Mouse (Mus musculus) limb, embryonic 10.5 days (tissue): ENCODE results near the gene Smg7. TPM values are rescaled to one million over a fixed set of nuclear protein-coding genes. Genes with fewer than 3 reads are reported as not detected.

Experiments used
- DNase-seq: peaks from one replicate; pipeline ENCODE4 v3.0.0-alpha.2; 2017; ENCODE audit warnings: low spot score
- H3K27ac ChIP-seq: fragments of 300-500 bp; sonication (generic); 2 replicates; pipeline ENCODE4 v1.5.1; 2016; ENCODE audit warnings: mild to moderate bottlenecking
- H3K27me3 ChIP-seq: fragments of 300-500 bp; sonication (generic); 2 replicates; pipeline ENCODE4 v1.6.1; 2016; ENCODE audit warnings: low read depth, mild to moderate bottlenecking; ENCODE audit not compliant: poor library complexity, severe bottlenecking
- H3K36me3 ChIP-seq: fragments of 300-500 bp; sonication (generic); 2 replicates; pipeline ENCODE4 v1.6.1; 2016; ENCODE audit warnings: mild to moderate bottlenecking, moderate library complexity
- H3K4me1 ChIP-seq: fragments of 300-500 bp; sonication (generic); 2 replicates; pipeline ENCODE4 v1.6.1; 2016
- H3K4me3 ChIP-seq: fragments of 300-500 bp; sonication (generic); 2 replicates; pipeline ENCODE4 v1.5.1; 2016; ENCODE audit warnings: mild to moderate bottlenecking, moderate library complexity
- H3K9me3 ChIP-seq: fragments of 300-500 bp; sonication (generic); replicated peaks from 2 replicates; pipeline ENCODE4 v1.6.1; 2016; ENCODE audit warnings: mild to moderate bottlenecking
- WGBS: fragments of 180-500 bp; shearing (Covaris S2); methylation state at CpG from one replicate; pipeline ENCODE4 v1.1.7; 2016; 5-methylcytosine and 5-hydroxymethylcytosine counted together
- polyA plus RNA-seq: library from polyadenylated mRNA; unstranded; fragments of >200 nt; fragmentation: Nextera tagmentation; extraction: Ambion mirVana; gene quantifications from 2 replicates; pipeline ENCODE4 v1.2.1, GENCODE M21; 2016

Gene Smg7
- polyA plus RNA-seq: 37.0 and 38.8 TPM in 2 replicates

GRCm38 (mm10) chr1:152901765-152902664 lies at the start of gene Smg7:
Gene Smg7 (minus strand): TSS chr1:152902646.
- peaks cover 24% of the 10 kb centered on the region for H3K4me1 ChIP-seq
- under 1% methylated on average over 92 of the region's 93 CpGs for WGBS
- no peaks in the 10 kb centered on the region for H3K27me3 ChIP-seq
- peak; percentile 82 for DNase-seq
- H3K27ac ChIP-seq: peak within 1 kb of the TSS; percentile 99
- H3K9me3 ChIP-seq: no peaks in the 10 kb centered on the region
- H3K36me3 ChIP-seq: peaks cover 19% of the 10 kb centered on the region
- H3K4me3 ChIP-seq: peak within 1 kb of the TSS; percentile 96

- DNase-seq: no peak
- H3K4me3 ChIP-seq: no peak overlapping the region
- no peaks in the 10 kb centered on the region for H3K36me3 ChIP-seq
- no peak overlapping the region for H3K27ac ChIP-seq
- WGBS: 50% methylated on average over 4 of the region's 4 CpGs
- H3K4me1 ChIP-seq: no peaks in the 10 kb centered on the region
- no peaks in the 10 kb centered on the region for H3K9me3 ChIP-seq
- 0 out of 2 replicates have a peak, but pooled peaks cover 4% of the 10 kb centered on the region for H3K27me3 ChIP-seq
Measured at GRCm38 (mm10) chr1:152942977-152943376, 40.5 kb upstream of the Smg7 start.

- no peaks in the 10 kb centered on the region for H3K36me3 ChIP-seq
- no peak for DNase-seq
- H3K4me3 ChIP-seq: no peak overlapping the region
- no peak overlapping the region for H3K27ac ChIP-seq
- no peaks in the 10 kb centered on the region for H3K27me3 ChIP-seq
- no peaks in the 10 kb centered on the region for H3K9me3 ChIP-seq
- 85% methylated on average over 5 of the region's 5 CpGs for WGBS
- H3K4me1 ChIP-seq: peaks cover 5% of the 10 kb centered on the region; the same call in 1 of the 2 replicates
Measured at GRCm38 (mm10) chr1:152936365-152936764, 33.9 kb upstream of the Smg7 start.

GRCm38 (mm10) chr1:152935476-152935875 lies 33.0 kb upstream of the Smg7 start:
- Histone ChIP-seq H3K27ac (no peak overlapping the region), H3K9me3 (no peaks in the 10 kb centered on the region), H3K4me1 (peaks cover 5% of the 10 kb centered on the region; the same call in 1 of the 2 replicates), H3K4me3 (no peak overlapping the region), H3K36me3 (no peaks in the 10 kb centered on the region), H3K27me3 (no peaks in the 10 kb centered on the region)
- no peak for DNase-seq
- WGBS: 78% methylated on average over 6 of the region's 6 CpGs

- H3K4me3 ChIP-seq: no peak overlapping the region
- H3K4me1 ChIP-seq: peaks cover 5% of the 10 kb centered on the region; the same call in 1 of the 2 replicates
- no peaks in the 10 kb centered on the region for H3K9me3 ChIP-seq
- no peak for DNase-seq
- 65% methylated on average over 11 of the region's 11 CpGs for WGBS
- no peaks in the 10 kb centered on the region for H3K27me3 ChIP-seq
- no peak overlapping the region for H3K27ac ChIP-seq
- no peaks in the 10 kb centered on the region for H3K36me3 ChIP-seq
Measured at GRCm38 (mm10) chr1:152933962-152934361, 31.5 kb upstream of the Smg7 start.

GRCm38 (mm10) chr1:152921786-152922185 lies 19.3 kb upstream of the Smg7 start:
- H3K4me3 ChIP-seq: no peak overlapping the region
- H3K36me3 ChIP-seq: no peaks in the 10 kb centered on the region
- H3K27ac ChIP-seq: no peak overlapping the region

GRCm38 (mm10) chr1:152917626-152918025 lies 15.2 kb upstream of the Smg7 start:
- no peak for DNase-seq
- Histone ChIP-seq H3K4me3 (no peak overlapping the region), H3K36me3 (no peaks in the 10 kb centered on the region), H3K27me3 (no peaks in the 10 kb centered on the region), H3K4me1 (no peaks in the 10 kb centered on the region), H3K9me3 (no peaks in the 10 kb centered on the region), H3K27ac (no peak overlapping the region)
- WGBS: 75% methylated on average over 4 of the region's 4 CpGs

More at GRCm38 (mm10) chr1:152921786-152922185, 19.3 kb upstream of the Smg7 start:
- no peaks in the 10 kb centered on the region for H3K27me3 ChIP-seq
- WGBS: 92% methylated on average over 3 of the region's 3 CpGs
- no peak for DNase-seq
- no peaks in the 10 kb centered on the region for H3K9me3 ChIP-seq
- no peaks in the 10 kb centered on the region for H3K4me1 ChIP-seq

GRCm38 (mm10) chr1:152916936-152917335 lies 14.5 kb upstream of the Smg7 start:
- no peaks in the 10 kb centered on the region for H3K36me3 ChIP-seq
- no peaks in the 10 kb centered on the region for H3K4me1 ChIP-seq
- no peaks in the 10 kb centered on the region for H3K9me3 ChIP-seq
- WGBS: 83% methylated on average over 5 of the region's 5 CpGs
- no peak overlapping the region for H3K4me3 ChIP-seq
- H3K27me3 ChIP-seq: no peaks in the 10 kb centered on the region
- no peak overlapping the region for H3K27ac ChIP-seq
- DNase-seq: no peak

GRCm38 (mm10) chr1:152915766-152916165 lies 13.3 kb upstream of the Smg7 start:
- no peak for DNase-seq
- H3K4me1 ChIP-seq: no peaks in the 10 kb centered on the region
- no peaks in the 10 kb centered on the region for H3K9me3 ChIP-seq
- H3K27ac ChIP-seq: no peak overlapping the region
- H3K4me3 ChIP-seq: no peak overlapping the region
- H3K36me3 ChIP-seq: no peaks in the 10 kb centered on the region
- H3K27me3 ChIP-seq: no peaks in the 10 kb centered on the region
- 49% methylated on average over 5 of the region's 5 CpGs for WGBS

- no peaks in the 10 kb centered on the region for H3K9me3 ChIP-seq
- 83% methylated on average over 6 of the region's 6 CpGs for WGBS
- H3K36me3 ChIP-seq: no peaks in the 10 kb centered on the region
- no peak overlapping the region for H3K27ac ChIP-seq
- no peak for DNase-seq
- H3K27me3 ChIP-seq: no peaks in the 10 kb centered on the region
- no peaks in the 10 kb centered on the region for H3K4me1 ChIP-seq
- no peak overlapping the region for H3K4me3 ChIP-seq
Measured at GRCm38 (mm10) chr1:152913483-152914460, 11.3 kb upstream of the Smg7 start.

- Histone ChIP-seq H3K36me3 (peaks cover 3% of the 10 kb centered on the region; the same call in 1 of the 2 replicates), H3K27me3 (no peaks in the 10 kb centered on the region), H3K4me3 (peak overlapping the region; percentile 96), H3K9me3 (no peaks in the 10 kb centered on the region), H3K27ac (no peak overlapping the region), H3K4me1 (peaks cover 24% of the 10 kb centered on the region)
- WGBS: 3% methylated on average over 14 of the region's 14 CpGs
- peak; percentile 78 for DNase-seq
Measured at GRCm38 (mm10) chr1:152904469-152904868, 2.0 kb upstream of the Smg7 start.

- WGBS: under 1% methylated on average over 36 of the region's 36 CpGs
Measured at GRCm38 (mm10) chr1:152903591-152904135, 1.2 kb upstream of the Smg7 start.

More at GRCm38 (mm10) chr1:152903591-152904135, 1.2 kb upstream of the Smg7 start:
- Histone ChIP-seq H3K27me3 (no peaks in the 10 kb centered on the region), H3K36me3 (peaks cover 9% of the 10 kb centered on the region; the same call in 1 of the 2 replicates), H3K4me1 (peaks cover 24% of the 10 kb centered on the region), H3K27ac (peak overlapping the region; percentile 99), H3K9me3 (no peaks in the 10 kb centered on the region), H3K4me3 (peak overlapping the region; percentile 96)
- peak; percentile 67 for DNase-seq
